Mouse (Mus musculus): ENCODE results near the gene Lhpp. TPM values are rescaled to one million over a fixed set of nuclear protein-coding genes. Genes with fewer than 3 reads are reported as not detected.

Lhpp gene
- 5.0 and 6.5 TPM in 2 replicates for polyA plus RNA-seq (2011; ENCODE audit: insufficient read length, low read depth, missing spikeins)

DNA sequence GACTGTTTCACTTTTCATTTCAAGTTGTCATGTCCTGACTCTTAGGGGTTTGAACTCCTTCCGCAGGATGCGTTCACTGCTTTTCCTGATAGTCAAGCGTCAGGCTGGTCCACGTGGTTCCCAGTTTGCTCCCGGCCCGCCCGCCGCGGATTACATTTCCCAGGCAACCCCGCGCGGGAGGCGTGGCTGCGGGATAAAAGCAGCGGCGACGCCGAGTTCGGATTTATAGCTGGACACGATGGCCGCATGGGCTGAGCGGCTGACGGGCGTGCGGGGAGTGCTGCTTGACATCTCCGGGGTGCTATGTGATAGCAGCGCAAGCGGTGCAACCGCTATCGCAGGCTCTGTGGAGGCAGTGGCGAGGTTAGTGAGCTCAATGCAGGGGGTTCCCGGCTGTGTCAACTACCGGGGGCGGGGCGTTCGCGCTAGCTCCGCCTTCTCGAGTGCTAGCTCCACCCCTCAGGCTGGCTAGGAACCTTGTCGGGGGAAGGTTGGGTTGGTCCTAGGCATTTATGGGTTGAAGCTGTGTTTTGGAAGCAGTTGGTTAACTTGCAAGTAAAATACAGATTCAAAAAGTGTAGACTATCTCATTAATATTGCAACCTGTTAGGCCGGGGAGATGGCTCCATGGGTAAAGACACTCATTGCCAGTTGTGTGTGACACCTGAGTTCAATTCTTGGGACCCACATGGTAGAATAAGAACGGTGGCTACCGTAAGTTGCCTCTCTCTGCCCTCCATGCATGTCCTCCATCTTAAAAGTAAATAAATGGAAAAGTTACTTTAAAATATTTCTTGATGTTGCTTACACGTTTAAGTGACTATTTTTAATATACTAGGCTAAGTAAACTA is at the start of gene Lhpp:
Gene Lhpp (plus strand): TSS at position 171 of the 851 bp plus-strand sequence.
- Histone ChIP-seq H3K4me1 (ENCODE audit: control insufficient read depth, insufficient read depth, low read length) (no peaks in the 10 kb centered on the region), H3K27ac (ENCODE audit: insufficient read depth, low read length) (no peak within 1 kb of the TSS), H3K4me3 (ENCODE audit: insufficient read depth, low read length) (peak within 1 kb of the TSS; percentile 71)
- peak; percentile 84 for TF ChIP-seq POLR2A (IDR thresholded peaks at IDR 0.05; ENCODE audit: low read depth, low read length)
- TF ChIP-seq CTCF (IDR thresholded peaks at IDR 0.05; ENCODE audit: borderline replicate concordance, insufficient read depth, low read length): no peak

- Histone ChIP-seq H3K4me3 (ENCODE audit: insufficient read depth, low read length) (no peak overlapping the region), H3K27ac (ENCODE audit: insufficient read depth, low read length) (no peak overlapping the region), H3K4me1 (ENCODE audit: control insufficient read depth, insufficient read depth, low read length) (no peaks in the 10 kb centered on the region)
- TF ChIP-seq CTCF (IDR thresholded peaks at IDR 0.05; ENCODE audit: borderline replicate concordance, insufficient read depth, low read length): no peak
- no peak for TF ChIP-seq POLR2A (IDR thresholded peaks at IDR 0.05; ENCODE audit: low read depth, low read length)
These were observed 44.6 kb upstream of the Lhpp start for GRCm38 (mm10) chr7:132565831-132566230.

DNA sequence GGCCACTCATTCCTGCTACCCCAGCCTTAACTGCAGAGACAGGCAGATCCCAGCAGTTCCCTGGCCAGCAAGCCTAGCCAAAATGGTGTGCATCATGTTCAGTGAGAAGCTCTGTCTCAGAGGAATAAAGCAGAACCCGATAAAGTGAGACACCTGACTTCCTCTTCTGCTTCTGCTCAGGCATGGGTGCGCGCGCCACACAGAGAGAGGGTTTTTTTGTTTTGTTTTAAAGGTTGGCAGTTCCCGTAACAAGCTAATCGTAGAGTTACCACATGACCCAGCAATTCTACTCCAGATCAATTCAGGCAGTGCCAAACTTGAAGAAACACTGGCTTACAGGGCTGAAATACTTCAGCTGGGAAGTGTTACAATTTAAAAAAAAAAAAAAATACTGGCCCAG is 41.6 kb upstream of the Lhpp start:
- Histone ChIP-seq H3K4me1 (ENCODE audit: control insufficient read depth, insufficient read depth, low read length) (peaks cover 2% of the 10 kb centered on the region; the same call in 1 of the 2 replicates), H3K27ac (ENCODE audit: insufficient read depth, low read length) (no peak overlapping the region), H3K4me3 (ENCODE audit: insufficient read depth, low read length) (no peak overlapping the region)
- no peak for TF ChIP-seq POLR2A (IDR thresholded peaks at IDR 0.05; ENCODE audit: low read depth, low read length)
- no peak for TF ChIP-seq CTCF (IDR thresholded peaks at IDR 0.05; ENCODE audit: borderline replicate concordance, insufficient read depth, low read length)

- Histone ChIP-seq H3K4me1 (ENCODE audit: control insufficient read depth, insufficient read depth, low read length) (peaks cover 2% of the 10 kb centered on the region; the same call in 1 of the 2 replicates), H3K27ac (ENCODE audit: insufficient read depth, low read length) (no peak overlapping the region), H3K4me3 (ENCODE audit: insufficient read depth, low read length) (no peak overlapping the region)
- TF ChIP-seq POLR2A (IDR thresholded peaks at IDR 0.05; ENCODE audit: low read depth, low read length): no peak
- no peak for TF ChIP-seq CTCF (IDR thresholded peaks at IDR 0.05; ENCODE audit: borderline replicate concordance, insufficient read depth, low read length)
These were observed 40.4 kb upstream of the Lhpp start for GRCm38 (mm10) chr7:132570071-132570470.

- Histone ChIP-seq H3K27ac (ENCODE audit: insufficient read depth, low read length) (peak overlapping the region; percentile 70), H3K4me3 (ENCODE audit: insufficient read depth, low read length) (no peak overlapping the region), H3K4me1 (ENCODE audit: control insufficient read depth, insufficient read depth, low read length) (peaks cover 2% of the 10 kb centered on the region; the same call in 1 of the 2 replicates)
- no peak for TF ChIP-seq POLR2A (IDR thresholded peaks at IDR 0.05; ENCODE audit: low read depth, low read length)
- TF ChIP-seq CTCF (IDR thresholded peaks at IDR 0.05; ENCODE audit: borderline replicate concordance, insufficient read depth, low read length): no peak
These were observed 39.0 kb upstream of the Lhpp start for GRCm38 (mm10) chr7:132571481-132571880.

DNA sequence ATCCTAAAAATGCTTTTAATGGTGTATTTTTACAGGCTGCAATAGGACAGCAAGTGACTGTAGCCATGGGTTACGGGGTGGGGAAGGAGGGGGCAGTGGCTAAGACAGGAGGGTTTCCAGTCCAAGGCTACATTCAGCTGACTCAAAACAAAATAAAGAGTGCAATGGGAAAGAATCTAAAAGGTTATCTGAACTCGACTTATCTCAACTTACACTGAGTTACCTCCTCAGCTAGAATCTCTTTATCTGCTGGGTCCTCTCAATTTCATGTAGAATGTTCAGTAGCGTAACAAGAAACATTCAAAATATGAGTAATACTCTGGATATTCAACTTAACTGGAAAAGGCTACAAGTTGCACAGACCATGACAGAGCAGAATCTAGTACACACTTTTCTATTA is 37.7 kb upstream of the Lhpp start:
- H3K4me1 ChIP-seq (ENCODE audit: control insufficient read depth, insufficient read depth, low read length): peaks cover 2% of the 10 kb centered on the region; the same call in 1 of the 2 replicates
- no peak overlapping the region for H3K4me3 ChIP-seq (ENCODE audit: insufficient read depth, low read length)
- no peak for TF ChIP-seq CTCF (IDR thresholded peaks at IDR 0.05; ENCODE audit: borderline replicate concordance, insufficient read depth, low read length)
- no peak; the same call in 1 of the 2 replicates for TF ChIP-seq POLR2A (IDR thresholded peaks at IDR 0.05; ENCODE audit: low read depth, low read length)
- H3K27ac ChIP-seq (ENCODE audit: insufficient read depth, low read length): peak overlapping the region; percentile 51; the same call in 1 of the 2 replicates

DNA sequence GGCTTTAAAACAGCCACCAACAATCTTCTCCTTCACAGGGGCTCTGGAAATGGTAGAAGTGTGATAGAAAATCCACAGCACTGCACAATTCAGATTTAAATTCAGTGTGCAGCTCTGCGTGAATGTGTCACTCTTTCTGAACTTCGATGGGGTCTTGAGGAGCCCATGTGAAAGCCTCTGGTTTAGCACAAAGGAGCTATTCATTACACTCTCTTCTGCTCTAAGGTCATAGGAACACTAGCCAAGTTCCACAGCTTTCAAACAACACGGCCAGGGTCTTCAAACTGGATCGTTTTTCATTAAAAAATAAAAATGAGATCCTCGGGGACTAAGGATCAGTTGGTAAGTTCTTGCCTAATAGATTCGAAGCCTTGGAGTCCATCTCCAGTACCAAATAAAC is 37.2 kb upstream of the Lhpp start:
- Histone ChIP-seq H3K27ac (ENCODE audit: insufficient read depth, low read length) (peak overlapping the region; percentile 95), H3K4me1 (ENCODE audit: control insufficient read depth, insufficient read depth, low read length) (peaks cover 2% of the 10 kb centered on the region; the same call in 1 of the 2 replicates), H3K4me3 (ENCODE audit: insufficient read depth, low read length) (peak overlapping the region; percentile 12; the same call in 1 of the 2 replicates)
- TF ChIP-seq CTCF (IDR thresholded peaks at IDR 0.05; ENCODE audit: borderline replicate concordance, insufficient read depth, low read length) (no peak), POLR2A (IDR thresholded peaks at IDR 0.05; ENCODE audit: low read depth, low read length) (no peak)

DNA sequence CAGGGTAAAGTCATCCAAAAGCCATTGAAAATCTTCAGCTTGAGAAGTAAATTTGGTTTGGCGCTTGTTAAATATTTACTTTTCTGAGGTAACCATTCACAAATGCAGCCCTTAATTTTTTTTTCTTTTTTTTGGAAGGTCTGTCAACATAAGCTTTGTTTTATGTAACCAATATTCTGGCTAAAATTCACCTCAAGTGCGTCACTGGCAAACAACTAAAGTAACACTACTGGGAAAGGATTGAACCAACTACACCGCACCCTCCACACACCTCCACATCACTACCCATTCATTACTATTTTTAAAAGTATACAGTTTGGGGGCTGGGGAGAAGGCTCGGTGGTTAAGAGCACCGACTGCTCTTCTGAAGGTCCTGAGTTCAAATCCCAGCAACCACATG is 35.8 kb upstream of the Lhpp start:
- Histone ChIP-seq H3K4me1 (ENCODE audit: control insufficient read depth, insufficient read depth, low read length) (peaks cover 2% of the 10 kb centered on the region; the same call in 1 of the 2 replicates), H3K27ac (ENCODE audit: insufficient read depth, low read length) (no peak overlapping the region), H3K4me3 (ENCODE audit: insufficient read depth, low read length) (peak overlapping the region; percentile 21)
- no peak for TF ChIP-seq POLR2A (IDR thresholded peaks at IDR 0.05; ENCODE audit: low read depth, low read length)
- no peak for TF ChIP-seq CTCF (IDR thresholded peaks at IDR 0.05; ENCODE audit: borderline replicate concordance, insufficient read depth, low read length)

GRCm38 (mm10) chr7:132575623-132576022 is 34.8 kb upstream of the Lhpp start:
- TF ChIP-seq CTCF (IDR thresholded peaks at IDR 0.05; ENCODE audit: borderline replicate concordance, insufficient read depth, low read length) (peak; percentile 74), POLR2A (IDR thresholded peaks at IDR 0.05; ENCODE audit: low read depth, low read length) (peak; percentile 77)
- Histone ChIP-seq H3K4me1 (ENCODE audit: control insufficient read depth, insufficient read depth, low read length) (peaks cover 2% of the 10 kb centered on the region; the same call in 1 of the 2 replicates), H3K27ac (ENCODE audit: insufficient read depth, low read length) (peak overlapping the region; percentile 63), H3K4me3 (ENCODE audit: insufficient read depth, low read length) (peak overlapping the region; percentile 67)
